Mouse (Mus musculus): ENCODE measurements around the gene Rab9. TPM values are rescaled to one million over a fixed set of nuclear protein-coding genes. Genes with fewer than 3 reads are reported as not detected.
"Not testable (repeated sequence)": the region's sequence is repeated elsewhere in the genome, so short reads cannot be mapped to it uniquely, and the experiment has no call there.

Gene Rab9
- 53.9 and 56.5 TPM in 2 replicates for polyA plus RNA-seq (2014; fragmentation: Nextera tagmentation; extraction: Ambion mirVana)

DNA sequence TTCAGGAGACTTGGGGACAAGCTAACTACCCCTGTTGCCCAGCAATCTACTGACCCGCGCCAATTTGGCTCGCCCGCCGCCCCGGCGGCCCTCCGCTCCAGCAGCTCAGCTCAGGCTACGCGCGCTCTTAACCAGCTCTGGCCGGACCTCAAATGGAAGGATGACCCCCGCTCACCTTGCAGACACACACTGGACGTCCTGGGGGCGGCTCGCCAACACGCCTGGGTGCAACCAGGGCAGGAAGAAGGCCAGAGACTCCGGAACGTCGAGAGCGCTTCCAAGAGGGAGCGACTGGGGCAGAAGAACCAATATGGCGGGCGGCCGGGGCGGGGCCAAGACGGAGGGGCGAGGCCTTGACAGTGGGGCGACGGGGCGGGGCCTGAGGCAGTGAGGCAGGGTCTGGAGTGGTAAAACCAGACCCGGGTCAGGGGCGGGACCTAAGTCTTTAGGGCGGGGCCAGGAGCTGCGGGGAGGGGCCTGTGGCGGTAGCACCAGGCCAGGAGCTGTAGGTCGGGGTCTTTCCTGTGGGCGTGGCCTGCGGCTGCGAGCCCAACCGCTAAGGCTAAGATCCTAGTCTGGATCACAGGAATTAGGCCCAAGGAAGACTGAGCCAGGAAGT lies at the start of gene Rab9:
TSS of gene Rab9 (minus strand) at position 503 of the 619 bp plus-strand sequence.
- peak within 1 kb of the TSS; percentile 68 for H3K9ac ChIP-seq (replicated peaks; ENCODE audit: low read length)
- H3K27ac ChIP-seq (replicated peaks; ENCODE audit: low read depth, low read length), result peak within 1 kb of the TSS; percentile 70
- H3K4me2 ChIP-seq (ENCODE audit: low read length), result peak within 1 kb of the TSS; percentile 59
- peak; percentile 93 for DNase-seq
- H3K36me3 ChIP-seq (ENCODE audit: control insufficient read depth, insufficient read depth, low read length), result no peaks in the 10 kb centered on the region; the same call in 1 of the 2 replicates
- no peaks in the 10 kb centered on the region for H3K27me3 ChIP-seq (ENCODE audit: control insufficient read depth, insufficient read depth, low read length)
- H3K9me3 ChIP-seq (ENCODE audit: control insufficient read depth, low read length), result no peaks in the 10 kb centered on the region
- peaks cover 7% of the 10 kb centered on the region for H3K4me1 ChIP-seq (ENCODE audit: control insufficient read depth, insufficient read depth, low read length)
- peak; percentile 99 for ATAC-seq (ENCODE audit: low FRiP score, low TSS enrichment)
- H3K4me3 ChIP-seq (replicated peaks; ENCODE audit: low read depth, low read length), result peak within 1 kb of the TSS; percentile 57
- 18% methylated on average over 41 of the region's 41 CpGs for WGBS

DNA sequence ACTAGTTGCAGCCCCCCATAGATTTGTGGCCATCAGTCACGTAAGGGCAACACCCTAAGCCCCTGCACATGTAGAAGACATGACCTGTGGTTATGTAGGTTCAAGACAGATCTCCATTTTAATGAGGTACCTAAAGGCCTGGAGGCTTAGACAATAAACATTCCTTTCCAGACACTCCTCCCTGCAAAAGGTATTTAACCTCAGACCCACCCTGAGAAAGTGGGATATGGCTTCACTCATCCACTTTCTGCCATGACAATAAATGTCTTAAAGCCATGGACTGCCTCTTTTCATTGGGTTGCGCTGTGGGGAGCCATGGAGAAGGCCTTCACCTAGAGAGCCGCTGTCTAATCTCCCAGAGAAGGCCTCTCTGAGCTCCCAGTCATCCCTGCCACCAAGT lies 48.5 kb upstream of the Rab9 start:
- Histone ChIP-seq H3K4me2 (ENCODE audit: low read length) (no peak overlapping the region), H3K27ac (replicated peaks; ENCODE audit: low read depth, low read length) (no peak overlapping the region), H3K4me3 (replicated peaks; ENCODE audit: low read depth, low read length) (no peak overlapping the region), H3K36me3 (ENCODE audit: control insufficient read depth, insufficient read depth, low read length) (no peaks in the 10 kb centered on the region), H3K9me3 (ENCODE audit: control insufficient read depth, low read length) (no peaks in the 10 kb centered on the region), H3K4me1 (ENCODE audit: control insufficient read depth, insufficient read depth, low read length) (no peaks in the 10 kb centered on the region), H3K9ac (replicated peaks; ENCODE audit: low read length) (no peak overlapping the region), H3K27me3 (ENCODE audit: control insufficient read depth, insufficient read depth, low read length) (no peaks in the 10 kb centered on the region)
- ATAC-seq (ENCODE audit: low FRiP score, low TSS enrichment), result no peak
- no peak for DNase-seq
- WGBS, result 84% methylated on average over 3 of the region's 3 CpGs

DNA sequence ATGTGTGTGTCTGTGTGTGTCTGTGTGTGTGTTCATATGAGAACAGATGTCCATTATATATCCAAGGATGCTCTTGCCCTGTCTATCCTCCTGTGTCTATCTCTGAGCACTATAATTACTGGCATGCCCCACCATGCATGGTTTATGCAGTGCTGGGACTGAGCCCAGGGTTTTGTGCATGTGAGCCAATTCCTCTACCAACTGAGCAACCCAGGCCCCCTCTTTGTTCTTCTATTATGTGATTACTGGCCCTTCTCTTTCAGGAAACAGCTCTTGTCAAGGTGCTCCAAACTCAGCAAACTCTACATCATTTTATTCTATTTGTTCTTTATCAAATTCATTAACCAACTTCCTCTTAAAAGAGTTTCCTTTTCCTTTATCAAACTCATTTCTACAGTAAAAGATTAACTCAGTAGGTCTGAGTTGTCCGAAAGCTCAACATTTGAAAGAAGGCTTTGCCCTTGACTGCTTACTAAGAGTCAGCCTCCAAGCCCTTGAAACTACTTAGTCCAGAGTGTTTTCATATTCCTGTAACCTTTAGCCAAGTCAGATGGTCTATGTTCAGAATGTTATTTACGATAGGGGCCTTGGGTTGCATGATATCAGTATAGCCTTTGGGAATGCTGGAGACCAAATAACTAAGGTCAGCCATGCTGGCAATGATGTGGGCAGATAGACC lies 46.1 kb upstream of the Rab9 start:
- ATAC-seq (ENCODE audit: low FRiP score, low TSS enrichment) (no peak), DNase-seq (no peak)
- H3K4me3 ChIP-seq (replicated peaks; ENCODE audit: low read depth, low read length), result no peak overlapping the region
- no peaks in the 10 kb centered on the region for H3K4me1 ChIP-seq (ENCODE audit: control insufficient read depth, insufficient read depth, low read length)
- H3K9ac ChIP-seq (replicated peaks; ENCODE audit: low read length), result no peak overlapping the region
- no peak overlapping the region for H3K27ac ChIP-seq (replicated peaks; ENCODE audit: low read depth, low read length)
- H3K4me2 ChIP-seq (ENCODE audit: low read length), result no peak overlapping the region
- WGBS, result 94% methylated on average over 2 of the region's 2 CpGs
- H3K9me3 ChIP-seq (ENCODE audit: control insufficient read depth, low read length), result no peaks in the 10 kb centered on the region
- no peaks in the 10 kb centered on the region for H3K27me3 ChIP-seq (ENCODE audit: control insufficient read depth, insufficient read depth, low read length)
- H3K36me3 ChIP-seq (ENCODE audit: control insufficient read depth, insufficient read depth, low read length), result no peaks in the 10 kb centered on the region

DNA sequence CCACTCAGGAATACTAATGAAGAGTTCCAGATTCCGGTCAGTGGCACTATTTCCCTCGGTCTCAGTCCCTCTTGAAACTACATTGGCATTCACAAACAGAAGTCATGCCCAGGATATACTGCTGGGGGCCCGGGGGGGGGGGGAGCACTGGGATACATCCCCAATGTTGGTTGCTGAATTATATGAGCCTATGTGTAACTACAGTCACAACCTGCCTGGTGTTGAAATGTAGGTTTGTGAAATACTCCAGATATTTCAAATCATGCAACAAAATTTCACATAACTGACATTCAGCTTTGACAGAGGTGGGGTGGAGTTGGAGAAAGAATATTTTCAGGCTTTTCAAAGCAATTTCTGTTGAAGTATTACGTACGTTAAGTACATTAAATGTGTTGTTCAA lies 41.1 kb upstream of the Rab9 start:
- ATAC-seq (ENCODE audit: low FRiP score, low TSS enrichment), result no peak
- H3K27me3 ChIP-seq (ENCODE audit: control insufficient read depth, insufficient read depth, low read length), result no peaks in the 10 kb centered on the region
- no peak overlapping the region for H3K4me2 ChIP-seq (ENCODE audit: low read length)
- no peak for DNase-seq
- no peak overlapping the region for H3K9ac ChIP-seq (replicated peaks; ENCODE audit: low read length)
- WGBS, result 80% methylated on average over 5 of the region's 5 CpGs
- H3K27ac ChIP-seq (replicated peaks; ENCODE audit: low read depth, low read length), result no peak overlapping the region
- H3K4me3 ChIP-seq (replicated peaks; ENCODE audit: low read depth, low read length), result no peak overlapping the region
- H3K9me3 ChIP-seq (ENCODE audit: control insufficient read depth, low read length), result no peaks in the 10 kb centered on the region
- H3K36me3 ChIP-seq (ENCODE audit: control insufficient read depth, insufficient read depth, low read length), result no peaks in the 10 kb centered on the region
- no peaks in the 10 kb centered on the region for H3K4me1 ChIP-seq (ENCODE audit: control insufficient read depth, insufficient read depth, low read length)

DNA sequence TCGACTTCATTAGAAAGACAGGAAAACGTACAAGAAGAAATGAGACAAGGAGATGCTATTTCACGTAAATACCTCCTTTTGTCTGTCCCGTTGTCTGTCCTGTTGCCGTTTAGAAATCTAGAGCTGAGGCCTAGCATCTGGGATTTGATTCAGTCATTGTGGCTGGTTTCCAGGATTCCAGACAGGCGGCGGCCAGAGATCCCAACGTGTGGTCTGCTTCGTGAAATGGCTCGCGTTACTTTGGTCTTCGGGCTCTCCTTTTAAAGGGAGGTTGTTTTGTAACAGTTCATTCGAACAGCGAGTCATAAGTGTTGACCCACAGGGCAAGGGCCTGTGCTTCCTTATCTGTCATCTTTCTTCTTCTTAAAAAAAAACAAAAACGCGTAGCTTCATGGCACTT lies 38.7 kb upstream of the Rab9 start, which contains the start of gene Tceanc:
TSS of gene Tceanc (minus strand) at position 223 of the 400 bp plus-strand sequence.
- Histone ChIP-seq H3K4me1 (ENCODE audit: control insufficient read depth, insufficient read depth, low read length) (no peaks in the 10 kb centered on the region), H3K9me3 (ENCODE audit: control insufficient read depth, low read length) (no peaks in the 10 kb centered on the region), H3K9ac (replicated peaks; ENCODE audit: low read length) (no peak within 1 kb of the TSS), H3K4me2 (ENCODE audit: low read length) (no peak within 1 kb of the TSS), H3K36me3 (ENCODE audit: control insufficient read depth, insufficient read depth, low read length) (no peaks in the 10 kb centered on the region), H3K4me3 (replicated peaks; ENCODE audit: low read depth, low read length) (no peak within 1 kb of the TSS), H3K27me3 (ENCODE audit: control insufficient read depth, insufficient read depth, low read length) (no peaks in the 10 kb centered on the region), H3K27ac (replicated peaks; ENCODE audit: low read depth, low read length) (no peak within 1 kb of the TSS)
- 80% methylated on average over 16 of the region's 16 CpGs for WGBS
- ATAC-seq (ENCODE audit: low FRiP score, low TSS enrichment) (no peak), DNase-seq (peak; percentile 3)

DNA sequence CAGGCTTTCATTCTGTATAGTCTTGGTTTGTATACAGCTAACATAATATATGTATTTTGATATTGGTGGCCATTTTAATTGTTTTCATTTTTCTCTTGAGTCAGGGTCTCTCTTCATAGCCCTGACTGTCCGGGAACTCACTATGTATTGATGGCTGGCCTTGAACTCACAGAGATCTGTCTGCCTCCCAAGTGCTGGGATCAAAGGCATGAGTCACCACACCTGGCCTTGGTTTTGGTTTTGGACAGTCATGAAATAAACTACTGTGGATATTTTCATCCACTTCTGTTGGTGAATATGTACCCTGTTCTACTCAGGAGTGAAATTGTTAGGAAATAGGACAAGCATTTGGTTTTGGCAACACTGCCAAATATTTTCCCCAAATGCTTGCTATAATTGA lies 37.0 kb upstream of the Rab9 start:
- Histone ChIP-seq H3K4me3 (replicated peaks; ENCODE audit: low read depth, low read length) (no peak overlapping the region), H3K27me3 (ENCODE audit: control insufficient read depth, insufficient read depth, low read length) (no peaks in the 10 kb centered on the region), H3K4me2 (ENCODE audit: low read length) (no peak overlapping the region), H3K27ac (replicated peaks; ENCODE audit: low read depth, low read length) (no peak overlapping the region), H3K36me3 (ENCODE audit: control insufficient read depth, insufficient read depth, low read length) (no peaks in the 10 kb centered on the region), H3K9me3 (ENCODE audit: control insufficient read depth, low read length) (no peaks in the 10 kb centered on the region), H3K9ac (replicated peaks; ENCODE audit: low read length) (no peak overlapping the region), H3K4me1 (ENCODE audit: control insufficient read depth, insufficient read depth, low read length) (no peaks in the 10 kb centered on the region)
- no peak for ATAC-seq (ENCODE audit: low FRiP score, low TSS enrichment)
- no peak for DNase-seq
- WGBS, result 78% methylated on average over 1 of the region's 1 CpGs

DNA sequence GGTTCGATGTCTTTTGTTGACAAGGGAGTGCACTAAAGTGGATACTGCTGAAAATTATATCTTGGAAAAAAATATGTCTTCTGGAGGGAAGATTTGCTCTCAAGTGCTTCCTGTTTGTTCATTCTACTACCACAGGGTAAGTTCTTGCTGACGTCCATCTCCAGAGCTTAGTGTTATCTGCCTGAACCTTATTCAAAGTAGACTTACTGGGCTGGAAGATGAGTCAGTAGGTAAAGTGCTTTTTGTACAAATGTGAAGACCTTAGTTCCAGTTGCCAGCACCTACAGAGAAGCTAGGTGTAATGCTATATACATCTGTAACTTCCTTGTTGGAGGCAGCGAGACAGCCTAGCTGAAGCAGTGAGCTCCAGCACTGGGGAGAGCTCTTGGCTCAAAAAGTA lies 36.3 kb upstream of the Rab9 start:
- 87% methylated on average over 3 of the region's 3 CpGs for WGBS
- no peak overlapping the region for H3K4me2 ChIP-seq (ENCODE audit: low read length)

DNA sequence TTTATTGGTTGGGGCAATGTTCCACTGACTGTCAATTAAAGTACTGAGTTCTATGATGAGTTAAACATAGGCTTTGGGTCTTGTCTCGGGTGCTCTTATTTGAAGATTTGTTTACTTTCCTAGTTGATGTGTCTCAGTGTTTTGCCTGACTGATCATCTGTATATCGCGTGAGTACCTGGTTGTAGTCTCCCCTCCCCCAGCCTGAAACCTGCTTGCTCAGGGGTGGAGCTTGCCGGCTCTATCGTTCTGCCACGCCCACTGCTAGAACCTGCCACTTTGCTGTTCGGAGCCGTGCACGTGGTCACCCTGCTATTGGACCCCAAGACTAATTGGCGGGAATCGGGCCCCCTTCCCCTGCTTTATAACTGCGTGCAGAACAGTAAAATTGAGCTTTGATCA lies 34.4 kb upstream of the Rab9 start:
- not testable (repeated sequence) for H3K27ac ChIP-seq (replicated peaks; ENCODE audit: low read depth, low read length); H3K36me3 ChIP-seq (ENCODE audit: control insufficient read depth, insufficient read depth, low read length); H3K9me3 ChIP-seq (ENCODE audit: control insufficient read depth, low read length); H3K27me3 ChIP-seq (ENCODE audit: control insufficient read depth, insufficient read depth, low read length); H3K4me3 ChIP-seq (replicated peaks; ENCODE audit: low read depth, low read length); ATAC-seq (ENCODE audit: low FRiP score, low TSS enrichment); DNase-seq; H3K9ac ChIP-seq (replicated peaks; ENCODE audit: low read length); H3K4me1 ChIP-seq (ENCODE audit: control insufficient read depth, insufficient read depth, low read length)
- WGBS, result 25% methylated on average over 12 of the region's 12 CpGs
- peak overlapping the region; percentile 22; the same call in 1 of the 2 replicates for H3K4me2 ChIP-seq (ENCODE audit: low read length)

More for the DNA sequence above, 36.3 kb upstream of the Rab9 start:
- H3K9ac ChIP-seq (replicated peaks; ENCODE audit: low read length), result no peak overlapping the region
- no peak for ATAC-seq (ENCODE audit: low FRiP score, low TSS enrichment)
- no peak for DNase-seq
- H3K27ac ChIP-seq (replicated peaks; ENCODE audit: low read depth, low read length), result no peak overlapping the region
- H3K27me3 ChIP-seq (ENCODE audit: control insufficient read depth, insufficient read depth, low read length), result no peaks in the 10 kb centered on the region
- no peaks in the 10 kb centered on the region for H3K4me1 ChIP-seq (ENCODE audit: control insufficient read depth, insufficient read depth, low read length)
- no peaks in the 10 kb centered on the region for H3K36me3 ChIP-seq (ENCODE audit: control insufficient read depth, insufficient read depth, low read length)
- H3K4me3 ChIP-seq (replicated peaks; ENCODE audit: low read depth, low read length), result no peak overlapping the region
- H3K9me3 ChIP-seq (ENCODE audit: control insufficient read depth, low read length), result no peaks in the 10 kb centered on the region

DNA sequence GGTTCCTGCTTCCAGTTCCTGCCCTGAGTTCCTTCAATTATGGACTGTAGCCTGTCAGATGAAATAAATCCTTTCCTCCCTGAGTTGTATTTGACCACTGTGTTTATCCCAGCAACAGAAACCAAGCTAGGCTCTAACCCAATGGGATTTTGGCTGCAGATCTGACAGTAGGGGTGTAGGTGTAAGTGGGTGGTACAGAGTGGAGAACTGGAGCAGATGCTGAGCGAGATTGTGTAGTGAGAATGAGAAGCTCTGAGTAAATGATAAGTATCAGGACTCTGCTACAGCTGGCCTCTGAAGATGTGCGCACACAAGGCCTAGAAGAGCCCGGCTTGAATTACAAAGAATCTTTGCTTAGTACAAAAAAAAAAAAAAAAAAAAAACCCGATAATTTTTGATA lies 32.4 kb upstream of the Rab9 start:
- H3K4me3 ChIP-seq (replicated peaks; ENCODE audit: low read depth, low read length), result no peak overlapping the region
- no peak overlapping the region for H3K27ac ChIP-seq (replicated peaks; ENCODE audit: low read depth, low read length)
- H3K9me3 ChIP-seq (ENCODE audit: control insufficient read depth, low read length), result no peaks in the 10 kb centered on the region
- DNase-seq, result no peak
- H3K36me3 ChIP-seq (ENCODE audit: control insufficient read depth, insufficient read depth, low read length), result no peaks in the 10 kb centered on the region
- no peaks in the 10 kb centered on the region for H3K27me3 ChIP-seq (ENCODE audit: control insufficient read depth, insufficient read depth, low read length)
- peaks cover 7% of the 10 kb centered on the region; the same call in 1 of the 2 replicates for H3K4me1 ChIP-seq (ENCODE audit: control insufficient read depth, insufficient read depth, low read length)
- H3K9ac ChIP-seq (replicated peaks; ENCODE audit: low read length), result no peak overlapping the region
- no peak for ATAC-seq (ENCODE audit: low FRiP score, low TSS enrichment)
- H3K4me2 ChIP-seq (ENCODE audit: low read length), result no peak overlapping the region
- WGBS, result 90% methylated on average over 4 of the region's 4 CpGs
